Mouse (Mus musculus) stomach, embryonic 14.5 days (tissue): Measurements from ENCODE around the gene Pear1. TPM values are rescaled to one million over a fixed set of nuclear protein-coding genes. Genes with fewer than 3 reads are reported as not detected.

Source experiments
- ATAC-seq: fragments of 200-750 bp; cut with Nextera tagmentation; 2 replicates; pipeline ENCODE4 v1.8.0; 2017; ENCODE audit warnings: low read depth, moderate TSS enrichment; ENCODE audit not compliant: insufficient number of reproducible peaks, insufficient read depth, low FRiP score
- H3K27ac ChIP-seq: fragments of 300-500 bp; sonication (generic); 2 replicates; pipeline ENCODE4 v1.5.1; 2014; ENCODE audit warnings: mild to moderate bottlenecking, low read length, moderate library complexity, mixed read lengths
- H3K27me3 ChIP-seq: fragments of 300-500 bp; sonication (generic); 2 replicates; pipeline ENCODE4 v1.6.1; 2014; ENCODE audit warnings: low read length, control low read depth, mixed read lengths; ENCODE audit not compliant: control insufficient read depth, insufficient read depth
- H3K36me3 ChIP-seq: fragments of 300-500 bp; sonication (generic); 2 replicates; pipeline ENCODE4 v1.6.1; 2014; ENCODE audit warnings: mild to moderate bottlenecking, control low read depth, low read length, moderate library complexity, mixed read lengths; ENCODE audit not compliant: control insufficient read depth, insufficient read depth
- H3K4me1 ChIP-seq: fragments of 300-500 bp; sonication (generic); 2 replicates; pipeline ENCODE4 v1.6.1; 2014; ENCODE audit warnings: low read length, control low read depth, mixed read lengths; ENCODE audit not compliant: control insufficient read depth, insufficient read depth
- H3K4me2 ChIP-seq: fragments of 300-500 bp; sonication (generic); replicated peaks from 2 replicates; pipeline ENCODE4 v1.6.1; 2014; ENCODE audit warnings: low read depth, low read length, control low read depth
- H3K4me3 ChIP-seq: fragments of 300-500 bp; sonication (generic); 2 replicates; pipeline ENCODE4 v1.5.1; 2014; ENCODE audit warnings: low read depth, low read length, control low read depth
- H3K9ac ChIP-seq: fragments of 300-500 bp; sonication (generic); replicated peaks from 2 replicates; pipeline ENCODE4 v1.6.1; 2014; ENCODE audit warnings: low read depth, mild to moderate bottlenecking, control low read depth, low read length, moderate library complexity, mixed read lengths
- H3K9me3 ChIP-seq: fragments of 300-500 bp; sonication (generic); 2 replicates; pipeline ENCODE4 v1.6.1; 2016; ENCODE audit warnings: low read depth, low read length, control low read depth; ENCODE audit not compliant: control insufficient read depth
- WGBS: fragments of 180-500 bp; shearing (Covaris S2); extraction: QIAGEN DNeasy Blood & Tissue Kit; methylation state at CpG from one replicate; pipeline ENCODE4 v1.1.7; 2014; 5-methylcytosine and 5-hydroxymethylcytosine counted together
- polyA plus RNA-seq: library from polyadenylated mRNA; unstranded; fragments of >200 nt; fragmentation: Nextera tagmentation; extraction: Ambion mirVana; gene quantifications from 2 replicates; pipeline ENCODE4 v1.2.1, GENCODE M21; 2014

Gene Pear1
- polyA plus RNA-seq, 1 experiment from 2014 or later = 25.4 TPM

- Histone ChIP-seq H3K27ac (no peak overlapping the region), H3K4me2 (no peak overlapping the region), H3K9ac (no peak overlapping the region), H3K36me3 (no peaks in the 10 kb centered on the region), H3K4me3 (no peak overlapping the region), H3K27me3 (peaks cover 44% of the 10 kb centered on the region), H3K4me1 (0 out of 2 replicates have a peak, but pooled peaks cover 3% of the 10 kb centered on the region), H3K9me3 (no peaks in the 10 kb centered on the region)
- ATAC-seq = peak; percentile 50; the same call in 1 of the 2 replicates
- 46% methylated on average over 5 of the region's 5 CpGs for WGBS
Measured at GRCm38 (mm10) chr3:87801681-87802080, 22.4 kb downstream of the Pear1 start.

DNA sequence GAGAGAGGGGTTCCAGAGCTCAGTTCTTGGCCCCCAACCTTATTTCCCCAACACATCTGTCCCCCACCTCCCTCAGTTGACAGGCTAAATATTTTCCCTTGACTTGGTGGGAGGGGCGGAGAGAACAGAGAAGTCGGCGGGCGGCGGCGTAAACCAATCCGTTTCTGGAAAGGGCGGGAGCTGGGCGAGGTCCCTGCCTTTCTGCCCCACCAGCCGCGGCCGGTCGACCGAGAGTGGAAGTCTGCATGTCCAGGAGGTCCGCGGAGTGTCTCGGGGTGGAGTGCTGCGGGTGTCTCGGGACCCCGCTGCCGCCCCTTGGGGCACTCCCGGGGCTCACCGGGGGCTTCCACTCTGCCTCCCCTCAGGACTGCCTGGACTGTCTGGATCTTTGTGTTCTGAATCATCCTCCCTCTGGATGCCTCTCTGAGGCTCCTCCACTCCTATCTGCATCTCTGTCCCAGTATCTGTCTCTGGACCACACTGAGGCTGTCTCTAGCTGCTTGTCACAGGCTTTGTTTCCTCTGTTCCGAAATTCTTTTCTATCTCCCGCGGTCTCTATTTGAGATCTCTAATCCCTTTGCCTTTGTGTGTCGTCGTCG lies 27.3 kb downstream of the Pear1 start, which contains the start of gene Insrr:
TSS of gene Insrr (plus strand) at position 216 of the 599 bp plus-strand sequence.
- Histone ChIP-seq H3K4me1 (peaks cover 3% of the 10 kb centered on the region; the same call in 1 of the 2 replicates), H3K27me3 (peaks cover 52% of the 10 kb centered on the region), H3K4me2 (peak within 1 kb of the TSS; percentile 58), H3K9me3 (no peaks in the 10 kb centered on the region), H3K36me3 (no peaks in the 10 kb centered on the region), H3K4me3 (peak within 1 kb of the TSS; percentile 22), H3K27ac (no peak within 1 kb of the TSS), H3K9ac (peak within 1 kb of the TSS; percentile 30; the same call in 1 of the 2 replicates)
- WGBS = under 1% methylated on average over 29 of the region's 29 CpGs
- no peak for ATAC-seq

- Histone ChIP-seq H3K27me3 (peaks cover 50% of the 10 kb centered on the region), H3K36me3 (no peaks in the 10 kb centered on the region), H3K27ac (no peak overlapping the region), H3K4me1 (peaks cover 3% of the 10 kb centered on the region; the same call in 1 of the 2 replicates), H3K4me3 (peak overlapping the region; percentile 20), H3K4me2 (peak overlapping the region; percentile 34), H3K9ac (no peak overlapping the region), H3K9me3 (no peaks in the 10 kb centered on the region)
- ATAC-seq = no peak
- 16% methylated on average over 33 of the region's 33 CpGs for WGBS
Measured at GRCm38 (mm10) chr3:87795336-87796277, 28.5 kb downstream of the Pear1 start.

- under 1% methylated on average over 41 of the region's 47 CpGs for WGBS
- ATAC-seq = 0 out of 2 replicates have a peak, but pooled peaks have one; percentile 16
Measured at GRCm38 (mm10) chr3:87794922-87795325, 29.2 kb downstream of the Pear1 start, which contains the start of gene Ntrk1. Ntrk1 (minus strand) TSS chr3:87795162.

DNA sequence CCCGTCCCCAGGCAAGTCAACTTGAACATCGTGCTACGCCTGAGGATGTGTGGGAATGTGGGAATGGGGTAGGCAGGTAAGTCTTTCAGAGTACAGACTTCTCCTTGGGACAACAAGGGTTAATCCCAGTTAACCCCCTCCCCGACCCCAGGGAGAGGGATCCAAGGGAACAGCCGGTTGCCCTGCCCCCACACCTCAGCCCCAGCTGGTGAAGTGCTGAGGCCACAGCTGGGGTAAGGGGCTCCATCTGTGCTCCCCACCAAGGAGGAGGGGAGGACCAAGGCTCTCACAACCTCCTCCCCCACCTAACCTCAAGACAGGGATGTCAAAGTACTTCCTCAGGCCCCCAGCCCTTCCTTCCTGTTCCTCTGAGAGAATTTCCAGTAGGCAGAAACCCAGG lies 34.3 kb downstream of the Pear1 start:
- no peak for ATAC-seq
- WGBS = 36% methylated on average over 5 of the region's 5 CpGs
- H3K9me3 ChIP-seq = no peaks in the 10 kb centered on the region
- H3K27ac ChIP-seq = no peak overlapping the region
- H3K4me2 ChIP-seq = no peak overlapping the region
- H3K4me1 ChIP-seq = peaks cover 19% of the 10 kb centered on the region
- H3K36me3 ChIP-seq = no peaks in the 10 kb centered on the region
- no peak overlapping the region for H3K4me3 ChIP-seq
- no peak overlapping the region for H3K9ac ChIP-seq
- peaks cover 20% of the 10 kb centered on the region for H3K27me3 ChIP-seq

More at GRCm38 (mm10) chr3:87794922-87795325, 29.2 kb downstream of the Pear1 start, which contains the start of gene Ntrk1:
- Histone ChIP-seq H3K4me2 (peak within 1 kb of the TSS; percentile 34), H3K9ac (no peak within 1 kb of the TSS), H3K27ac (no peak within 1 kb of the TSS), H3K4me1 (peaks cover 4% of the 10 kb centered on the region), H3K27me3 (peaks cover 49% of the 10 kb centered on the region), H3K4me3 (peak within 1 kb of the TSS; percentile 20), H3K9me3 (no peaks in the 10 kb centered on the region), H3K36me3 (no peaks in the 10 kb centered on the region)

GRCm38 (mm10) chr3:87789248-87789647 lies 34.9 kb downstream of the Pear1 start:
- Histone ChIP-seq H3K4me3 (no peak overlapping the region), H3K27me3 (peaks cover 15% of the 10 kb centered on the region), H3K9ac (no peak overlapping the region), H3K4me1 (peaks cover 19% of the 10 kb centered on the region), H3K36me3 (no peaks in the 10 kb centered on the region), H3K27ac (no peak overlapping the region), H3K9me3 (no peaks in the 10 kb centered on the region), H3K4me2 (no peak overlapping the region)
- ATAC-seq = no peak
- WGBS = 67% methylated on average over 1 of the region's 1 CpGs

DNA sequence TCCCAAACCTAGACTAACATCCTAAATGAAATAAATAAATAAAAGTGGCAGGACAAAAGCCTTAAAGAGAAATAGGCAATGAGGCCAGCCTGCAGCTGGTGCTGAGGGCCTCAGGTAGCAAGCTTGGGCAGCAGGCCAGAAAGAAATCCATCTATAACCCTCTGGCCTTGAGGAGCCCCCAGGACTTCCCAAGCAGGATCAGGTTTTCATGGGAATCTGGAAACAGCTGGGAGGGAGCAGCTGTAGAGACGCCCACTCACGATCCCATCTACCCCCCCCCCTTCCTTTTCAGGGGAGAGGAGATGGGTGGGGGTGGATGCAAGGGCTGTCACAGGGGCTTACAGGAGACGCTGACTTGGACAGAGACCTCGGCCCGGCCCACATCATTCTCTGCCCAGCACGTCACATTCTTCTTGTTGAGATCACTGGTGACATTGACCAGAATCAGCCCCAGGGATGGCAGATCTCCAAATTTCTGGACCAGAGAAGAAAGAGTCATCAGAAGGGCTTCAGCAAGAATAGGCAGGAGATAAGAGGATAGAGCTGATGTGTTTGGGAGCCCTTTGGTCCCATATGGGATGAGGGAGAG lies 38.4 kb downstream of the Pear1 start:
- no peaks in the 10 kb centered on the region for H3K27me3 ChIP-seq
- no peak overlapping the region for H3K9ac ChIP-seq
- H3K4me3 ChIP-seq = no peak overlapping the region
- 0 out of 2 replicates have a peak overlapping the region, but pooled peaks have one; percentile 21 for H3K27ac ChIP-seq
- WGBS = 29% methylated on average over 6 of the region's 6 CpGs
- H3K9me3 ChIP-seq = no peaks in the 10 kb centered on the region
- H3K4me1 ChIP-seq = peaks cover 21% of the 10 kb centered on the region
- no peak overlapping the region for H3K4me2 ChIP-seq
- no peaks in the 10 kb centered on the region for H3K36me3 ChIP-seq
- ATAC-seq = no peak

- Histone ChIP-seq H3K4me2 (no peak overlapping the region), H3K27me3 (no peaks in the 10 kb centered on the region), H3K36me3 (no peaks in the 10 kb centered on the region), H3K9ac (no peak overlapping the region), H3K4me3 (no peak overlapping the region), H3K9me3 (no peaks in the 10 kb centered on the region), H3K27ac (no peak overlapping the region), H3K4me1 (peaks cover 21% of the 10 kb centered on the region)
- 49% methylated on average over 5 of the region's 5 CpGs for WGBS
- no peak for ATAC-seq
Measured at GRCm38 (mm10) chr3:87785156-87785555, 39.0 kb downstream of the Pear1 start.
